Mouse (Mus musculus) erythroblast, embryonic 14.5 days (primary cell): Measurements from ENCODE around the gene Aldh2.

ENCODE experiments used
- GATA1 ChIP-seq: IDR thresholded peaks from 2 replicates; pipeline ENCODE4 v1.6.1; 2012; ENCODE audit warnings: low read length, inconsistent platforms, mixed read lengths
- TAL1 ChIP-seq: IDR thresholded peaks from 3 replicates; pipeline ENCODE4 v1.6.1; 2012; ENCODE audit warnings: low read length, inconsistent platforms, mixed read lengths

- TF ChIP-seq GATA1 = no peak
- no peak for TF ChIP-seq TAL1
Measured at GRCm38 (mm10) chr5:121540066-121540465, 53.6 kb downstream of the Aldh2 start.
